Mouse (Mus musculus) liver, adult 2 months (tissue): ENCODE measurements around the gene Pygl.

Experiments
- CTCF ChIP-seq: fragments of 200-500 bp; IDR thresholded peaks from 2 replicates; pipeline ENCODE4 v1.5.1; 2011; ENCODE audit warnings: low read depth, low read length, control low read depth
- POLR2A ChIP-seq: fragments of 200-500 bp; IDR thresholded peaks from 2 replicates; pipeline ENCODE4 v1.6.1; 2011; ENCODE audit warnings: low read length, control low read depth; ENCODE audit not compliant: insufficient read depth; ENCODE audit errors: extremely low read depth

DNA sequence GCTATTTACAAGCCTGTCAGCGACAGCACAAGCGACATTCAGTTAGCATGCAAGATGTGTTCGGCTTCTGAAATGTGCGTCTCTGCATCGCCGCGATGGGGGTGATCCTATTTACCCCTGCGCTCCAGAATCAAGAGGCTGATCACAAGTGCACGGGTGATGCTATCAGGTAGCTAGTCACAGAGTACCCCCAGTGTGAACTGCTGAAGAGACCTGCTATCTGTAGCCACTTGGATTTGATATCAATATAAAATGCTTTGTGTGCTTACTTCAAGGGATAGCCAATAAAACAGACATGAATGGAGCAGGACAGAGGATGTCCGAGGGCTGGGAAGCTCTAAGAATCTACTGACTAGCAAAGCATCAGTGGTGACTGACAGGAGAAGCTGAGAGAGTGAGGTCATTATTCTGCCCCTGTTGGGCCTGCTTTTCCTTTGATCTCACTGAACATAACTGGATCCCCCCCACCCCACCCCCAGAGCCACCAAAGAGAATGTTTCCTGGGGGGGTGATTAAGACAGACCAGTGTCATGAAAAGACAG, 18.4 kb upstream of the Pygl start:
- TF ChIP-seq CTCF = no peak
- no peak for TF ChIP-seq POLR2A
